ENCODE assay signal across 21 mouse cellular contexts in the genomic region with DNA sequence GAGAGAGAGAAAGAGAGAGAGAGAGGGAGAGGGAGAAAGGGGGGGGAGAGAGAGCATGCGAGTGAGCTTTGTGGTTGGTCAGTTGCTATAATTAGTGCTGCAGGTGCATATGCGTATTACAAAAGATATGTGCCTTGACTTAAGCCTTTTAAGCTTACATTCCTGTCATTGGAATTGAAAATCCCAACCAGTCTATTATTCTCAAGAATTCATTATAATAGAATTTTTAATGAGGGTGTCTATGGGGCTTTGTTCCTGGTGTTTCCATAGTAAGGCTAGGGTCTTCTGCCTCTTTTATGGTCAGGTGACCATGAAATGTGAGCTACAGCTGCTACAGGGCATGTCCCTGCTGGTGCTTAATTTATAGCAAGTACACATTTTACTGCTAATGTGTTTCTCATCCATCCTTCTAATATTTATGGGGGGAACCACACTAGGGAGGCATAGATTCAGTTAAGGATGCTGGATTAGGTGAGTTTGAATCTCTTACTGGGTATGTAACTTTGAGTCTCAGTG.
DNase-seq lines count a peak whose midpoint lies in the region; ATAC-seq and TF ChIP-seq lines count a peak whose summit lies in the region.
"Had no signal": no experiment of that assay in that cellular context is flagged by ENCODE, and none has a peak within 500 bp of the region (broad histone marks: within the 10 kb centered on the region; RNA-seq: fewer than 3 reads in every experiment).

No protein-coding gene starts in this region.

- H3K4me3 ChIP-seq in forebrain, embryonic 11.5 days (ENCODE audit: low read depth, low read length) = no peak overlapping the region
- no peak overlapping the region for H3K4me3 ChIP-seq in forebrain, embryonic 10.5 days
- H3K4me3 ChIP-seq in neural tube, embryonic 12.5 days = no peak overlapping the region
- no peak overlapping the region for H3K4me3 ChIP-seq in midbrain, embryonic 15.5 days
- no peak overlapping the region for H3K4me3 ChIP-seq in kidney, embryonic 15.5 days (replicated peaks)
- H3K4me3 ChIP-seq in lung, adult 2 months (replicated peaks; ENCODE audit: extremely low read depth, low read depth, low read length) = no peak overlapping the region
- H3K4me3 ChIP-seq: embryonic facial prominence, embryonic 15.5 days; heart, embryonic 12.5 days; megakaryocyte, embryonic 14.5 days; stomach, embryonic 15.5 days had no signal

- TF ChIP-seq CTCF in lung, adult 2 months (IDR thresholded peaks at IDR 0.05; ENCODE audit: insufficient read depth, low read length) = no peak

- peak overlapping the region; percentile 25; the same call in 1 of the 2 replicates for H3K27ac ChIP-seq in forebrain, embryonic 11.5 days (ENCODE audit: low read depth, low read length)
- no peak overlapping the region for H3K27ac ChIP-seq in forebrain, embryonic 10.5 days
- H3K27ac ChIP-seq in neural tube, embryonic 12.5 days = no peak overlapping the region
- H3K27ac ChIP-seq in midbrain, embryonic 15.5 days = no peak overlapping the region
- H3K27ac ChIP-seq in kidney, embryonic 15.5 days = no peak overlapping the region
- H3K27ac ChIP-seq: embryonic facial prominence, embryonic 15.5 days; stomach, embryonic 15.5 days had no signal

- H3K4me1 ChIP-seq in forebrain, embryonic 11.5 days (replicated peaks; ENCODE audit: control insufficient read depth, insufficient read depth, low read length) = peaks cover 3% of the 10 kb centered on the region; the same call in 1 of the 2 replicates
- H3K4me1 ChIP-seq in forebrain, embryonic 10.5 days = peaks cover 23% of the 10 kb centered on the region
- no peaks in the 10 kb centered on the region for H3K4me1 ChIP-seq in neural tube, embryonic 12.5 days
- H3K4me1 ChIP-seq in midbrain, embryonic 15.5 days = peaks cover 8% of the 10 kb centered on the region
- H3K4me1 ChIP-seq in kidney, embryonic 15.5 days = no peaks in the 10 kb centered on the region
- no peaks in the 10 kb centered on the region for H3K4me1 ChIP-seq in lung, adult 2 months (ENCODE audit: control insufficient read depth, insufficient read depth, low read length)
- H3K4me1 ChIP-seq: embryonic facial prominence, embryonic 15.5 days; heart, embryonic 12.5 days; megakaryocyte, embryonic 14.5 days; stomach, embryonic 15.5 days had no signal

- no peak overlapping the region for H3K9ac ChIP-seq in forebrain, embryonic 11.5 days (ENCODE audit: low read length)
- H3K9ac ChIP-seq in neural tube, embryonic 12.5 days = no peak overlapping the region
- no peak overlapping the region for H3K9ac ChIP-seq in midbrain, embryonic 15.5 days
- no peak overlapping the region for H3K9ac ChIP-seq in kidney, embryonic 15.5 days
- H3K9ac ChIP-seq: embryonic facial prominence, embryonic 15.5 days; heart, embryonic 12.5 days; stomach, embryonic 15.5 days had no signal

- DNase-seq in forebrain, embryonic 11.5 days (ENCODE audit: low spot score) = no peak
- no peak for DNase-seq in forebrain, embryonic 10.5 days (ENCODE audit: extremely low spot score, low spot score)
- no peak for DNase-seq in neural tube, embryonic 10.5 days (ENCODE audit: extremely low spot score, low spot score)
- no peak for DNase-seq in lung, adult 2 months
- no peak for DNase-seq in kidney, adult 11 months
- DNase-seq: adrenal gland, postnatal 36 days; cerebellum, adult 11-12 months; cerebellum, postnatal 14 days; kidney, adult 2 months; kidney, postnatal 14 days; left cerebral cortex, postnatal 4 days; lung, adult 18-20 months; thymus, adult 2 months had no signal

- H3K9me3 ChIP-seq in forebrain, embryonic 11.5 days (ENCODE audit: control insufficient read depth, low read length) = no peaks in the 10 kb centered on the region
- H3K9me3 ChIP-seq in forebrain, embryonic 10.5 days = no peaks in the 10 kb centered on the region
- no peaks in the 10 kb centered on the region for H3K9me3 ChIP-seq in neural tube, embryonic 12.5 days
- H3K9me3 ChIP-seq in midbrain, embryonic 15.5 days = no peaks in the 10 kb centered on the region
- no peaks in the 10 kb centered on the region for H3K9me3 ChIP-seq in kidney, embryonic 15.5 days (replicated peaks)
- H3K9me3 ChIP-seq: embryonic facial prominence, embryonic 15.5 days; G1E; heart, embryonic 12.5 days; megakaryocyte, embryonic 14.5 days; stomach, embryonic 15.5 days had no signal

- peak; percentile 85 for ATAC-seq in forebrain, embryonic 11.5 days (replicated peaks; ENCODE audit: low FRiP score)
- ATAC-seq in neural tube, embryonic 12.5 days (ENCODE audit: low FRiP score, low read depth) = peak; percentile 87
- ATAC-seq in midbrain, embryonic 15.5 days (replicated peaks) = peak; percentile 58; the same call in 1 of the 2 replicates
- no peak for ATAC-seq in kidney, embryonic 15.5 days (replicated peaks; ENCODE audit: low FRiP score)

- no peak overlapping the region for H3K4me2 ChIP-seq in forebrain, embryonic 11.5 days (ENCODE audit: low read depth, low read length, severe bottlenecking)
- H3K4me2 ChIP-seq in neural tube, embryonic 12.5 days (replicated peaks) = no peak overlapping the region
- H3K4me2 ChIP-seq in midbrain, embryonic 15.5 days = no peak overlapping the region
- H3K4me2 ChIP-seq in kidney, embryonic 15.5 days = no peak overlapping the region
- H3K4me2 ChIP-seq: embryonic facial prominence, embryonic 15.5 days; heart, embryonic 12.5 days; stomach, embryonic 15.5 days had no signal

- TF ChIP-seq POLR2A in lung, adult 2 months (IDR thresholded peaks at IDR 0.05; ENCODE audit: borderline replicate concordance, extremely low read depth, low read depth, low read length) = no peak

- no peaks in the 10 kb centered on the region for H3K36me3 ChIP-seq in forebrain, embryonic 11.5 days (ENCODE audit: control insufficient read depth, insufficient read depth, low read length)
- no peaks in the 10 kb centered on the region for H3K36me3 ChIP-seq in forebrain, embryonic 10.5 days (replicated peaks)
- H3K36me3 ChIP-seq in neural tube, embryonic 12.5 days = no peaks in the 10 kb centered on the region
- no peaks in the 10 kb centered on the region for H3K36me3 ChIP-seq in midbrain, embryonic 15.5 days (replicated peaks)
- H3K36me3 ChIP-seq in kidney, embryonic 15.5 days = no peaks in the 10 kb centered on the region
- H3K36me3 ChIP-seq: embryonic facial prominence, embryonic 15.5 days; G1E; heart, embryonic 12.5 days; stomach, embryonic 15.5 days had no signal

- WGBS in forebrain, embryonic 11.5 days = 6% methylated on average over 2 of the region's 2 CpGs
- WGBS in forebrain, embryonic 10.5 days = 40% methylated on average over 2 of the region's 2 CpGs
- 35% methylated on average over 2 of the region's 2 CpGs for WGBS in neural tube, embryonic 12.5 days
- 26% methylated on average over 2 of the region's 2 CpGs for WGBS in midbrain, embryonic 15.5 days
- 80% methylated on average over 2 of the region's 2 CpGs for WGBS in kidney, embryonic 15.5 days
- 82% methylated on average over 2 of the region's 2 CpGs for WGBS in lung, adult 2 months

- no peaks in the 10 kb centered on the region for H3K27me3 ChIP-seq in forebrain, embryonic 11.5 days (ENCODE audit: control insufficient read depth, insufficient read depth, low read length)
- 0 out of 2 replicates have a peak, but pooled peaks cover 3% of the 10 kb centered on the region for H3K27me3 ChIP-seq in forebrain, embryonic 10.5 days (ENCODE audit: poor library complexity, severe bottlenecking)
- H3K27me3 ChIP-seq in neural tube, embryonic 12.5 days (replicated peaks) = no peaks in the 10 kb centered on the region
- H3K27me3 ChIP-seq in midbrain, embryonic 15.5 days (replicated peaks) = no peaks in the 10 kb centered on the region
- H3K27me3 ChIP-seq in kidney, embryonic 15.5 days = no peaks in the 10 kb centered on the region
- H3K27me3 ChIP-seq: embryonic facial prominence, embryonic 15.5 days; heart, embryonic 12.5 days; megakaryocyte, embryonic 14.5 days; stomach, embryonic 15.5 days had no signal
